Comparison of ENCODE assay signal across 9 mouse cellular contexts in genomic region chr5:53444030-53444429, GRCm38 (mm10). TPM values are rescaled to one million over a fixed set of nuclear protein-coding genes. Genes with fewer than 3 reads are reported as not detected.
DNase-seq lines count a peak whose midpoint lies in the region; ATAC-seq and TF ChIP-seq lines count a peak whose summit lies in the region.
"Had no signal": no experiment of that assay in that cellular context is flagged by ENCODE, and none has a peak within 500 bp of the region (broad histone marks: within the 10 kb centered on the region; RNA-seq: fewer than 3 reads in every experiment).

No protein-coding gene starts in this region.

- no peaks in the 10 kb centered on the region for H3K9me3 ChIP-seq in lung, postnatal 0 days (ENCODE audit: low read length)
- H3K9me3 ChIP-seq in midbrain, embryonic 13.5 days: no peaks in the 10 kb centered on the region

- no peak for TF ChIP-seq POLR2A in thymus, adult 2 months (IDR thresholded peaks at IDR 0.05; ENCODE audit: control insufficient read depth, extremely low read depth, insufficient read depth, low read length, poor library complexity)

- ATAC-seq in lung, postnatal 0 days: peak; percentile 41; the same call in 1 of the 2 replicates
- ATAC-seq in midbrain, embryonic 13.5 days: no peak

- TF ChIP-seq EP300 in lung, postnatal 0 days (IDR thresholded peaks at IDR 0.05): no peak

- no peaks in the 10 kb centered on the region for H3K36me3 ChIP-seq in lung, postnatal 0 days (ENCODE audit: insufficient read depth, low read length)
- no peaks in the 10 kb centered on the region for H3K36me3 ChIP-seq in midbrain, embryonic 13.5 days
- no peaks in the 10 kb centered on the region for H3K36me3 ChIP-seq in thymus, adult 2 months (ENCODE audit: control insufficient read depth, insufficient read depth, low read length)

- no peak overlapping the region for H3K4me3 ChIP-seq in lung, postnatal 0 days (ENCODE audit: low read depth, low read length)
- H3K4me3 ChIP-seq in midbrain, embryonic 13.5 days (replicated peaks): no peak overlapping the region
- no peak overlapping the region for H3K4me3 ChIP-seq in thymus, adult 2 months (ENCODE audit: control insufficient read depth, insufficient read depth, low read length)

- no peak overlapping the region for H3K9ac ChIP-seq in lung, postnatal 0 days (replicated peaks; ENCODE audit: low read depth)
- no peak overlapping the region for H3K9ac ChIP-seq in midbrain, embryonic 13.5 days (replicated peaks)

- H3K4me1 ChIP-seq in lung, postnatal 0 days (ENCODE audit: insufficient read depth, low read depth, low read length): no peaks in the 10 kb centered on the region
- no peaks in the 10 kb centered on the region for H3K4me1 ChIP-seq in midbrain, embryonic 13.5 days (replicated peaks)
- no peaks in the 10 kb centered on the region for H3K4me1 ChIP-seq in thymus, adult 2 months (replicated peaks; ENCODE audit: control insufficient read depth, insufficient read depth, low read length)

- WGBS in lung, postnatal 0 days: 68% methylated on average over 5 of the region's 5 CpGs
- 96% methylated on average over 5 of the region's 5 CpGs for WGBS in midbrain, embryonic 13.5 days
- WGBS in thymus, adult 2 months: 90% methylated on average over 5 of the region's 5 CpGs

- no peak overlapping the region for H3K4me2 ChIP-seq in lung, postnatal 0 days (replicated peaks; ENCODE audit: low read depth, low read length)
- H3K4me2 ChIP-seq in midbrain, embryonic 13.5 days (replicated peaks): no peak overlapping the region

- peak; percentile 36 for DNase-seq in gastrocnemius, postnatal 10 days
- no peak for DNase-seq in gastrocnemius, postnatal 4 days (ENCODE audit: low spot score in 2 of 2)
- peak; percentile 44 for DNase-seq in 416B (ENCODE audit: low read depth)
- DNase-seq in cerebellum, postnatal 14 days: peak; percentile 37 to 63
- peak; percentile 53 for DNase-seq in lung, postnatal 0 days (ENCODE audit: low spot score)
- DNase-seq in yolk sac, embryonic 10.5 days (ENCODE audit: low spot score): no peak
- DNase-seq in thymus, adult 2 months: no peak
- DNase-seq: gastrocnemius, postnatal 25 days had no signal

- H3K27ac ChIP-seq in lung, postnatal 0 days (ENCODE audit: low read length): no peak overlapping the region
- H3K27ac ChIP-seq in midbrain, embryonic 13.5 days: no peak overlapping the region
- no peak overlapping the region for H3K27ac ChIP-seq in thymus, adult 2 months (ENCODE audit: control insufficient read depth, insufficient read depth, low read length)

- H3K27me3 ChIP-seq in lung, postnatal 0 days (replicated peaks; ENCODE audit: insufficient read depth, low read length): no peaks in the 10 kb centered on the region
- no peaks in the 10 kb centered on the region for H3K27me3 ChIP-seq in midbrain, embryonic 13.5 days
- no peaks in the 10 kb centered on the region for H3K27me3 ChIP-seq in thymus, adult 2 months (ENCODE audit: control insufficient read depth, insufficient read depth, low read length)

- TF ChIP-seq CTCF in lung, postnatal 0 days (IDR thresholded peaks at IDR 0.05): no peak
- no peak for TF ChIP-seq CTCF in thymus, adult 2 months (IDR thresholded peaks at IDR 0.05; ENCODE audit: borderline replicate concordance, control insufficient read depth, extremely low read depth, insufficient read depth, low read length, poor library complexity)

RNA-seq across cellular contexts. Expression of gene Rbpj, which starts 21.9 kb away (rescaled TPM):
- 10 to 100 TPM; 32.2 to 45.3 TPM for total RNA-seq in gastrocnemius, postnatal 10 days (2021)
- total RNA-seq in gastrocnemius, postnatal 4 days (2021): 10 to 100 TPM; 56.5 to 69.8 TPM
- polyA plus RNA-seq in lung, postnatal 0 days (2015; fragmentation: Nextera tagmentation; extraction: Ambion mirVana): 22.7 and 22.9 TPM in 2 replicates
- polyA plus RNA-seq in midbrain, embryonic 13.5 days (2015; fragmentation: Nextera tagmentation; extraction: Ambion mirVana): 46.9 TPM in 2 replicates
- polyA plus RNA-seq in thymus, adult 2 months (2012; rRNA removed): 25.0 and 25.7 TPM in 2 replicates

Comparison
In these comparisons a context has a peak if more than half of its experiments do, and no peak if none do; other contexts are left out.
1. DNase-seq: peak in gastrocnemius, postnatal 10 days (single experiment), 416B (single experiment), cerebellum, postnatal 14 days (2 of 2) and lung, postnatal 0 days (single experiment); none in gastrocnemius, postnatal 4 days (0 of 2), yolk sac, embryonic 10.5 days (single experiment) and thymus, adult 2 months (single experiment).